Mouse (Mus musculus) cerebellum, adult 9-10 months (tissue): ENCODE measurements around the gene Col11a2.

Experiments
- DNase-seq: peaks from one replicate; pipeline ENCODE4 v3.0.0; 2022

Col11a2 gene

DNA sequence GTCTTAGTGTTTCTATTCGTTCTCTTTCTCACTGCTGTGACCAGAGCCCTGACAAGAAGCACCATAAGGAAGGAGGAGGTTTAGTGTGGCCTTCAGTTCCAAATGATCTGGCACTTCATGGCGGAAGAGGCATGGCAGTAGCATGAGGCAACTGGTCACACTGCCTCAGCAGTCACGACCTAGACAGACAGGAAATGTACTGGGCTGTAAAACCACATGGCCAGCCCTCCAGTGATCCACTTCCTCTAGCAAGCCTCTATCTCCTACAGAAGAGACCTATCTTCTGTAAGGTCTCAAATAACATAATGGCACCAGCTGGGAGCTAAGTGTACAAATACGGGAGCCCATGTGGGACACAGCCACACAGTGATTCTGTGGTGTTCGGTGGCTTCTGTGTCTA, 32.9 kb downstream of the Col11a2 start:
- DNase-seq = no peak

GRCm38 (mm10) chr17:34075271-34075670, 36.0 kb downstream of the Col11a2 start:
- DNase-seq = peak; percentile 68

- DNase-seq = peak; percentile 58
Measured at GRCm38 (mm10) chr17:34077549-34077948, 38.3 kb downstream of the Col11a2 start.

DNA sequence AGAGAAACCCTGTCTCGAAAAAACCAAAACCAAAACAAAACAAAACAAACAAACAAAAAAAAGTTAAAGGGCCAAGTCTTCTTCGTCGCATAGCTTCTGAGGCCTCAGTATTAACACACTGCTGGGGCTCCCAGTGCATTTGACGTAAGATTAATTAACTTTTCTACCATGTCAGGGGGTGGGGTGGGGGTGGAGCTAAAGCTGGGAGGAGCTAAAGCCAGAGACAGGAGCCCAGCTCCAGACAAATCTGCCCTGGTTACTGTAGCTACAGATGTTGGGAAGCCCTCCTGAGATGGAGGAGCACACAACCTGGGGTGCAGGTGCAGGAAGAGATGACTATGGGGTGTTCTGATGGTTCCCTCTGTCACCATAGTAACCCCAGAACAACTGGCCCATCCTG, 38.9 kb downstream of the Col11a2 start:
- DNase-seq = no peak

GRCm38 (mm10) chr17:34079002-34079401, 39.8 kb downstream of the Col11a2 start:
- DNase-seq = no peak

DNA sequence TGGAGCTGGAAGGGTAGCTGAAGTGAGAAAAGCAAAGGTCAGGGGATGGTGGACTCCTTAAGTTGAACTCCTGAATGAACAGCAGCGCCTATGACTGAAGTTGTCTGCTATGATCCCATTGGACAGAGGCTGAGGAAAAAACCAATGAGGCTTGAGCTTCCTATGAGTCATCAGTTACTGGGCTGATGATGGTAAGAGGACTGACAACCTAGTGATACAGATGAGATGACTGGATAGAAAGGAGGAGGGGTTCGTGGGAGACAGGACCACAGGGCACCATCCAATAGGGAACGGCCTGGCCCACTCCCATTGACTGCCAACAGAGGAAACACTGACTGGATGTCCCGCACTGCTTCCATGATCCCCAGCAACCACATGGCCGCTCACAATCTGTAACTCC, 40.4 kb downstream of the Col11a2 start:
- peak; percentile 38 for DNase-seq

DNA sequence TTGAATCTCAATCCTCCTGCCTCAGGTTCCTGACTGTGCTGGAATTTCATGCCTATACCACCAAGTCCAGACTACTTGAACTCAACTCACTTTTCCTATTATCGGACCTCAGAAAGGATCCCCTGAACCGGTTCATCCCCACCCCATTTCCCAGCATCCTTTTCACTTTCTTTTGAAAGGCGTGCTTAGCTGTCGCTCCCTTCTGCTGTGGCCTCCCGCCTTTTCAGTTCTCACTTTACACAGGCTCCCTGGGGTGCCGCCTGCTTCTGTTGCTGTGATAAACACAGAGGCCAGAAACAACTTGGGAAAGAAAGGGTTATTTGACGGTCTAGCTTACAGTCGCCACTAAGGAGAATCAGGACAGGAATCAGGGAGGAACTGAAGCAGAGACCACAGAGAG, 43.9 kb downstream of the Col11a2 start:
- DNase-seq = no peak

- no peak for DNase-seq
Measured at GRCm38 (mm10) chr17:34087386-34087785, 48.1 kb downstream of the Col11a2 start.

GRCm38 (mm10) chr17:34088124-34088523, 48.9 kb downstream of the Col11a2 start:
- no peak for DNase-seq

DNA sequence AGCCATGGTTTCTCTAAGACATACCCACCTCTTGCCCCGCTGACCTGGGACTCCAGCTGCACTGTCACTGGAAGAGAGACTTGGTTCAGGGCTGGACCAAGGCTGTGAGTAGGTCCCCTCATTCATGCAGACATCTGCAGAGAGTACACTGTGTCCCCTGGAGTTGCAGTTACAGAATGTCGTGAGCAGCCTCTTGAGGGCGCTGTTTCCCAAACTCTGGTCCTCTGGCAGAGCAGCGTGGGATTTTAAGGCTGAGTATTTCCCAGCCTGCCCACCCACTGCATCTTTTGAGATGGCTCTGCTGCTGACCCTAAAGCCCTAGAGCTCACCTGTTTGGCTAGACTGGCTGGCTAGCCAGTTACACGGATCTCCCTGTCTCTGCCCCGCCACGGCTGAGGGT, 51.7 kb downstream of the Col11a2 start:
- no peak for DNase-seq

- DNase-seq = no peak
Measured at GRCm38 (mm10) chr17:34092197-34092875, 53.1 kb downstream of the Col11a2 start, which contains the start of gene H2-Oa. TSS of gene H2-Oa (plus strand) at chr17:34092340.

GRCm38 (mm10) chr17:34093199-34093874, 54.1 kb downstream of the Col11a2 start:
- no peak for DNase-seq

GRCm38 (mm10) chr17:34094283-34095035, 55.2 kb downstream of the Col11a2 start:
- DNase-seq = no peak

- no peak for DNase-seq
Measured at GRCm38 (mm10) chr17:34096497-34097010, 57.3 kb downstream of the Col11a2 start.

GRCm38 (mm10) chr17:34097272-34097671, 58.0 kb downstream of the Col11a2 start:
- no peak for DNase-seq

DNA sequence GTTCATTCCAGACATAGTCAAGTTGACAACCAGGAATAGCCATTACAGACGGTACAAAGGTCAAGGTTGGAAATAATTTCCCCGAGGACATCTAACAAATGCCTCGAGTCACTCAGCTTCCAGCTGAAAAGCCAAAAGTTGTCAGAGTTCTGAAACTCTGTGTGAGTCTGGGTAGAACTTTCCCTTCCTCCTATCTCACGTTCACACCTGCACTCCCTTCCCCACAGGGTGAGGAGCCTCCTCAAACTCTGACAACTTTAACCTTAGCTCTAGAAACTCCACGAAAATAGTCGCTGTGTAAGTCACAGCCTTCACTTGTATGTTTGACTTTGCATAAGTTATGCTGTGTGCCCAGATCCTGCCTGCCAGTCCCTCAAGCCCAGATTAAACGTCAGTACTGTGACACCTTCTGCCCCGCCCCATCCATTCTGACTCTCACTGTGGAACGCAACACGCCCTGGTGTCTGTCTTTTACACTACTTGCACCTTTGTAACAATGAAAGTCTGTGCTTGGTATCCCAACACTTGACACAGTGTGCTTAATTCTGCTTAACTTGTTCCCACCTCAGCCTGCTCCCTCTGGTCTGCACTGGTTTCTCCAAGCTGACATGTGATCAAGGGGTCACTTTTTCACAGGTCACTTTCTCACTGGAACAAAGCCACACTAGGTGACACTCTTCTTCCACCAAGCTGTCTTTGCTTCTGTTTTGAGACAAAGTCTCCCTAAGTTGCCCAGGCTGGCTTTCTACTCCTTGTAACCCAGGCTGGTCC, 59.7 kb downstream of the Col11a2 start:
- DNase-seq = no peak

- no peak for DNase-seq
Measured at GRCm38 (mm10) chr17:34099531-34099930, 60.3 kb downstream of the Col11a2 start.

GRCm38 (mm10) chr17:34101185-34101584, 61.9 kb downstream of the Col11a2 start:
- no peak for DNase-seq

DNA sequence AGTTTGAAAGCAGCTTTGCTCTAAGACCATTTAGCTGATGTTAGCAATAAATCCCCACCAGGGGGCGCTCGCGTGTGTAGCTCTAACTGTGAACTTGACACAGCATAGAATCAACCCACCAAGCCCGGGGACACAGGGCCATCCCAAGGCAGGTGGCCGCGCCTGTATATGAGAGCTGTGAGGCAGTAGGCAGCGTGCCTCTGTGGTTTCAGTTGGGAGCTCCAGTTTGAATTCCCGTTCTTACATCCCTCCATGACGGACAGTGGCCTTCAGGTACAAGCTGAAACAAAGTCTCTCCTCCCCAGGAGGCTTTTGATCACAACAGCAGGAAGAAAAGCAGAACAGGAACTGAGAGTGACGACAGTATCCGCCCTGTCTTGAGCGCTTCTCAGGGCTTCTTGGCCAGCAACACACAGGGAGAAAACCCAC, 62.4 kb downstream of the Col11a2 start:
- peak; percentile 92 for DNase-seq

DNA sequence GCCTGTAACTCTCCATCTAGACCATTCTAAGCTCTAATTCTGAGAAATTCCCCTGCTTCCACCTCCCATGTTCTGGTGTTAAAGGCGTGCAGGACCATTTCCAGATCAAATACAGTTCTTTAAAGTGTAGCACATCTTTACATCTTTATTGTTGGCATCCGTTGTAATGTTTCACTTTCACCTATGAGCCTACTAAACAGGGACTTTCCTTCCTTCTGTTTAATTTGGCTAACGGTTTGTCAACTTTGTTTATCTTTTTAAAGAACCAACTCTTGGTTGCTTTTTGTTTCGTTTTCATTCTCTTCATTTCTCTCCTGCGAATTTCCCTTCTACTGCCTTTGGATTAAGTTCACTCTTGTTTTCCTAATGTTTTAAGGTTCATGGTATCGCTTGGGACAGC, 63.6 kb downstream of the Col11a2 start:
- no peak for DNase-seq

- DNase-seq = no peak
Measured at GRCm38 (mm10) chr17:34104804-34105203, 65.6 kb downstream of the Col11a2 start.

DNA sequence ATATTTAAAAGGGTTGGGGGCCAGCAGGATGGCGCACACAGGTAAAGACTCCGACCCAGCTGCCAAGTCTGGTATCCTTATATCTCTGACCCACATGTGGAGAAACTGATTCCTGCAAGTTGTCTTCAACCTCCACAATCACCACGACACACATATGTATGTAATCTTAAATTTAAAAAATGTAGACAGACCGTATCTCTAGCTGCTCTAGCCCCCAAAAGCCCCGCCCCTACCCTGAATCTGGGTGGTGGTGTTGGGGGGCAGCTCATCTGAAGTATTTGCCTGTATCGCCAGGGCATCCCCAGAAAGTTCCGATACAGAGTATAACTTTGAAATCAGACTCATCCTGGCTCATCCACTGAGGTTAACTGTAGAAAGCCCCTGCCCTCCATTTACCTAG, 67.3 kb downstream of the Col11a2 start:
- DNase-seq = no peak
